In genomic region chr1:119537651-119538050, GRCm38 (mm10) we compare ENCODE assay signal across 32 mouse cellular contexts. TPM values are rescaled to one million over a fixed set of nuclear protein-coding genes. Genes with fewer than 3 reads are reported as not detected.
DNase-seq lines count a peak whose midpoint lies in the region; ATAC-seq and TF ChIP-seq lines count a peak whose summit lies in the region.
"Had no signal": no experiment of that assay in that cellular context is flagged by ENCODE, and none has a peak within 500 bp of the region (broad histone marks: within the 10 kb centered on the region; RNA-seq: fewer than 3 reads in every experiment).

No protein-coding gene starts in this region.

- TF ChIP-seq CTCF in intestine, postnatal 0 days (IDR thresholded peaks at IDR 0.05; ENCODE audit: low read depth) = no peak

- DNase-seq in heart, embryonic 10.5 days (ENCODE audit: low spot score) = no peak
- no peak for DNase-seq in heart, postnatal 14 days
- peak; percentile 48 for DNase-seq in R1 (ENCODE audit: low read depth, low spot score)
- no peak for DNase-seq in midbrain, embryonic 10.5 days (ENCODE audit: low spot score)
- DNase-seq: adrenal gland, adult 8-10 months; adrenal gland, postnatal 36 days; cerebellum, adult 11 months; cerebellum, adult 8-10 months; cerebellum, postnatal 10 days; cerebellum, postnatal 36 days; embryo, embryonic 11 days; forebrain, postnatal 0 days; gastrocnemius, adult 2 months; gastrocnemius, postnatal 14 days; heart, postnatal 10 days; heart, postnatal 4 days had no signal

- no peaks in the 10 kb centered on the region for H3K9me3 ChIP-seq in heart, embryonic 10.5 days
- no peaks in the 10 kb centered on the region for H3K9me3 ChIP-seq in stomach, embryonic 16.5 days (replicated peaks; ENCODE audit: control insufficient read depth, low read length)
- H3K9me3 ChIP-seq in intestine, postnatal 0 days (ENCODE audit: control insufficient read depth) = no peaks in the 10 kb centered on the region
- no peaks in the 10 kb centered on the region for H3K9me3 ChIP-seq in midbrain, embryonic 10.5 days (replicated peaks)
- H3K9me3 ChIP-seq: embryonic facial prominence, embryonic 10.5 days; embryonic facial prominence, embryonic 13.5 days; forebrain, embryonic 13.5 days; G1E; heart, embryonic 12.5 days; heart, embryonic 15.5 days had no signal

- no peaks in the 10 kb centered on the region for H3K27me3 ChIP-seq in heart, embryonic 10.5 days (ENCODE audit: insufficient read depth, poor library complexity, severe bottlenecking)
- H3K27me3 ChIP-seq in stomach, embryonic 16.5 days (ENCODE audit: control insufficient read depth, insufficient read depth, low read length) = no peaks in the 10 kb centered on the region
- H3K27me3 ChIP-seq in intestine, postnatal 0 days (replicated peaks; ENCODE audit: control insufficient read depth, insufficient read depth, low read length) = no peaks in the 10 kb centered on the region
- no peaks in the 10 kb centered on the region for H3K27me3 ChIP-seq in midbrain, embryonic 10.5 days (ENCODE audit: low read depth, poor library complexity, severe bottlenecking)
- H3K27me3 ChIP-seq: embryonic facial prominence, embryonic 13.5 days; forebrain, embryonic 13.5 days; heart, embryonic 12.5 days; heart, embryonic 15.5 days; Patski had no signal

- H3K9ac ChIP-seq in stomach, embryonic 16.5 days (ENCODE audit: low read length) = no peak overlapping the region
- H3K9ac ChIP-seq in intestine, postnatal 0 days (ENCODE audit: low read depth, low read length) = no peak overlapping the region
- H3K9ac ChIP-seq: embryonic facial prominence, embryonic 13.5 days; forebrain, embryonic 13.5 days; forebrain, postnatal 0 days; heart, embryonic 12.5 days; heart, embryonic 15.5 days; hindbrain, embryonic 14.5 days had no signal

- H3K36me3 ChIP-seq in heart, embryonic 10.5 days = peaks cover 18% of the 10 kb centered on the region; the same call in 1 of the 2 replicates
- no peaks in the 10 kb centered on the region for H3K36me3 ChIP-seq in stomach, embryonic 16.5 days (ENCODE audit: control insufficient read depth, insufficient read depth, low read length)
- no peaks in the 10 kb centered on the region for H3K36me3 ChIP-seq in intestine, postnatal 0 days (ENCODE audit: control insufficient read depth, insufficient read depth)
- H3K36me3 ChIP-seq in midbrain, embryonic 10.5 days = peaks cover 48% of the 10 kb centered on the region
- H3K36me3 ChIP-seq: embryonic facial prominence, embryonic 13.5 days; heart, embryonic 15.5 days had no signal

- peaks cover 29% of the 10 kb centered on the region for H3K4me1 ChIP-seq in heart, embryonic 10.5 days
- H3K4me1 ChIP-seq in stomach, embryonic 16.5 days (ENCODE audit: control insufficient read depth, insufficient read depth, low read length) = peaks cover 3% of the 10 kb centered on the region; the same call in 1 of the 2 replicates
- H3K4me1 ChIP-seq in intestine, postnatal 0 days (replicated peaks; ENCODE audit: control insufficient read depth, insufficient read depth, low read length) = no peaks in the 10 kb centered on the region
- H3K4me1 ChIP-seq in midbrain, embryonic 10.5 days = no peaks in the 10 kb centered on the region
- H3K4me1 ChIP-seq: embryonic facial prominence, embryonic 13.5 days; forebrain, embryonic 13.5 days had no signal

- peak; percentile 57; the same call in 1 of the 2 replicates for ATAC-seq in stomach, embryonic 16.5 days (ENCODE audit: insufficient read depth, low FRiP score)
- ATAC-seq in intestine, postnatal 0 days = no peak
- ATAC-seq: activated CD4-positive, CD25-positive, alpha-beta regulatory T cell, adult 4 months; CD4-positive, CD25-positive, alpha-beta regulatory T cell, adult 4 months; forebrain, embryonic 13.5 days; forebrain, postnatal 0 days; hindbrain, postnatal 0 days; inflammation-experienced regulatory T-cells, adult 6 months; intestine, embryonic 16.5 days; Patski had no signal

- intact Hi-C loops in heart, postnatal 14 days (cut with DNase I) = no loop called here

- 85% methylated on average over 6 of the region's 6 CpGs for WGBS in heart, embryonic 10.5 days
- WGBS in stomach, embryonic 16.5 days = 65% methylated on average over 6 of the region's 6 CpGs
- WGBS in intestine, postnatal 0 days = 74% methylated on average over 6 of the region's 6 CpGs
- 93% methylated on average over 6 of the region's 6 CpGs for WGBS in midbrain, embryonic 10.5 days

- H3K4me2 ChIP-seq in stomach, embryonic 16.5 days (ENCODE audit: low read depth, low read length) = no peak overlapping the region
- H3K4me2 ChIP-seq in intestine, postnatal 0 days (replicated peaks; ENCODE audit: low read depth) = no peak overlapping the region
- H3K4me2 ChIP-seq: embryonic facial prominence, embryonic 13.5 days; forebrain, embryonic 13.5 days; heart, embryonic 12.5 days; heart, embryonic 15.5 days; hindbrain, embryonic 14.5 days had no signal

- no peak overlapping the region for H3K4me3 ChIP-seq in heart, embryonic 10.5 days
- H3K4me3 ChIP-seq in stomach, embryonic 16.5 days (replicated peaks; ENCODE audit: low read length) = no peak overlapping the region
- no peak overlapping the region for H3K4me3 ChIP-seq in intestine, postnatal 0 days (ENCODE audit: low read depth, low read length)
- no peak overlapping the region for H3K4me3 ChIP-seq in midbrain, embryonic 10.5 days
- H3K4me3 ChIP-seq: embryonic facial prominence, embryonic 10.5 days; embryonic facial prominence, embryonic 13.5 days; erythroblast, embryonic 14.5 days; forebrain, embryonic 13.5 days; gastrocnemius, adult 2 months; heart, embryonic 12.5 days; heart, embryonic 15.5 days had no signal

- H3K27ac ChIP-seq in heart, embryonic 10.5 days = peak overlapping the region; percentile 25; the same call in 1 of the 2 replicates
- peak overlapping the region; percentile 29; the same call in 1 of the 2 replicates for H3K27ac ChIP-seq in stomach, embryonic 16.5 days (ENCODE audit: low read length)
- H3K27ac ChIP-seq in intestine, postnatal 0 days (ENCODE audit: low read depth, low read length) = no peak overlapping the region
- no peak overlapping the region for H3K27ac ChIP-seq in midbrain, embryonic 10.5 days (replicated peaks)
- H3K27ac ChIP-seq: embryonic facial prominence, embryonic 10.5 days; embryonic facial prominence, embryonic 13.5 days; forebrain, embryonic 13.5 days; gastrocnemius, adult 2 months; heart, embryonic 15.5 days; hindbrain, embryonic 14.5 days; hindbrain, postnatal 0 days had no signal

RNA-seq across cellular contexts. Expression of gene Tmem185b, which starts 11.7 kb away (rescaled TPM):
- 22.3 and 24.8 TPM in 2 replicates for polyA plus RNA-seq in heart, embryonic 10.5 days (2016; fragmentation: Nextera tagmentation; extraction: Ambion mirVana)
- 10 to 100 TPM; 12.1 to 12.3 TPM for total RNA-seq in heart, postnatal 14 days (2021)
- 20.5 and 21.7 TPM in 2 replicates for polyA plus RNA-seq in stomach, embryonic 16.5 days (2015; fragmentation: Nextera tagmentation; extraction: Ambion mirVana)
- polyA plus RNA-seq in intestine, postnatal 0 days (2015; fragmentation: Nextera tagmentation; extraction: Ambion mirVana) = 21.6 and 25.1 TPM in 2 replicates
- 21.7 and 24.1 TPM in 2 replicates for polyA plus RNA-seq in midbrain, embryonic 10.5 days (2016; fragmentation: Nextera tagmentation; extraction: Ambion mirVana)

RNA-seq across cellular contexts. Expression of gene Ralb, which starts 33.1 kb away (rescaled TPM):
- 176 and 192 TPM in 2 replicates for polyA plus RNA-seq in heart, embryonic 10.5 days (2016; fragmentation: Nextera tagmentation; extraction: Ambion mirVana)
- total RNA-seq in heart, postnatal 14 days (2021) = 10 to 100 TPM; 36.7 to 39.6 TPM
- polyA plus RNA-seq in stomach, embryonic 16.5 days (2015; fragmentation: Nextera tagmentation; extraction: Ambion mirVana) = 155 and 157 TPM in 2 replicates
- 145 and 152 TPM in 2 replicates for polyA plus RNA-seq in intestine, postnatal 0 days (2015; fragmentation: Nextera tagmentation; extraction: Ambion mirVana)
- polyA plus RNA-seq in midbrain, embryonic 10.5 days (2016; fragmentation: Nextera tagmentation; extraction: Ambion mirVana) = 89.2 and 93.2 TPM in 2 replicates

Comparison
In these comparisons a context has a peak if more than half of its experiments do, and no peak if none do; other contexts are left out.
1. H3K27ac ChIP-seq: peak in heart, embryonic 10.5 days (single experiment) and stomach, embryonic 16.5 days (single experiment); none in intestine, postnatal 0 days (single experiment) and midbrain, embryonic 10.5 days (single experiment).